Mouse (Mus musculus) liver, embryonic 14 days (tissue): ENCODE measurements around the gene Glb1l. TPM values are rescaled to one million over a fixed set of nuclear protein-coding genes. Genes with fewer than 3 reads are reported as not detected.

ENCODE experiments used
- polyA plus RNA-seq: library from polyadenylated mRNA; depleted of rRNA; stranded (reverse); fragments of >200 nt; gene quantifications from 2 replicates; pipeline ENCODE4 v1.2.3, GENCODE M21; 2012; rRNA removed

The Glb1l gene
- 4.6 and 4.7 TPM in 2 replicates for polyA plus RNA-seq

DNA sequence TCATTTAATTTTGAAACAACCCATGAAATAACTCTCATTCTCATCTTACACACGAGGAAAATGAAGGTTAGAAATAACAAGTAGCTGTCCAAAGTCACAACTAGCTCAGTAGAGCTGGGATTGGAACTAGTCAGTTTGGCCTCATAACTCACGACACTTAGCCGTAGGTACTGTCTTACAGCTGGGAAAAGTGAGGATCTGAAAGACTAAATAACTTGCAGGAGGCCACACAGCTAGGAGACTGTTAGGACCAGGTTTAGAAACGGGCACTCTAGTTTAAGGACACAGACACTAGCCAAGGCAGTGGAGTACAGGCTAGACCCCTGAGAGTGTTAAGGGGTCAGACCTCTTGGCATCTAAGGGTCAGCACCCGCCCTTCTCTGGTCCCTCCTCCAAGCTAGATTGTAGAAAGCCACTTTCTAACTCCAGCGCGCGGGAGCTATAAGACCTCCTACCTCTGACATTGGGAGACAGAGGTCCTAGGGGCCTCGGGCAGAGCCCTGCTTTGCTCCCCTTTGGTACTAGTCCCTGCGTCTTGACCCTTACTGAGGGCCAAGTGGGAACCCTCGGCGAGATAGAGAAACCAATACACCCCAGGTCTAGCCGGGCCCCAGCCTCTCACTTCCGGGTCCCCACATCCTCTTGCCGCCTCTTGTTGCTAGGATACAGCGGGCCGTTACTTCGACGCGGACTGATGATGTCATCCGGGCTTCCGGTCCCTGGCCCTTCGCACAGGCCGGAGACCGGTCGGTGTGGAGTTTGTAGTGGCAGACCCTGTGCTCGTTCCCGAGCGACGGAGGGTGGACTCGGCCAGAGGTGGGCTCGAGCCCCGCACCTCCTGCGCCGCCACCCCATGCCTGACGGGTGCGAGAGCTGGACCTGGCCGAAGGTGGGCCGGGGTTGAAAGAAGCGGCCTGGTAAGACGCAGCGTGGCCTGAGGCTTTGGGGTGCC, at the start of gene Glb1l, which contains the start of gene Stk16:
TSS of gene Glb1l (minus strand) at position 678 of the 952 bp plus-strand sequence.
TSS of gene Stk16 (plus strand) at position 703 of the 952 bp plus-strand sequence.

GRCm38 (mm10) chr1:75236117-75237050, 25.8 kb upstream of the Glb1l start, which contains the start of gene Dnajb2:
Gene Dnajb2, plus strand, starts transcription at chr1:75236406.

DNA sequence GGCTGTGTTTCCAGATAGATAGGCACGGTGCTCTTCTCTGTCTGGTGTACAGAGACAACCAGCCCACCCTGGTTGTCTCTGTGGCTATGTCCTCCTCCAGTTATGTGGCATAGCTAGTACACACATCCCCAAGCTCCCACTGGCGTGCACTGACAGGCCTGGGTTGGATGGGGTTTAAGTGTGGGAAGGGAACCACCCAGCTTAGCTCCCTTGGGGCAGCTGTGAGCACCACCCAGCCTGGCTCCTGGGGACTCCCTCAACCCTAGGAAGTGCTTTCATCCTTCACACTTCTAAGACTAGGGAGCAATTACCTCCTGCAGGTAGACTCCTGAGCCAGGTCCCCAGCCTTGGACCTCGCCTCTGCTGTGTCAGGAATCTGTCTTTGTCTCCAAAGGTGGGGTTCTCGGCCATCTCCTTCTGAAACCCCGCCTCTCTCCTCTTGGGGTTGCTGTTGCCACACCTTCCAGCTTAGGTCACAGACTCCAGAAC, 21.1 kb upstream of the Glb1l start, which contains the start of gene A630095N17Rik:
TSS of gene A630095N17Rik (minus strand) at position 439 of the 489 bp plus-strand sequence.

GRCm38 (mm10) chr1:75219531-75219930, 8.9 kb upstream of the Glb1l start, which contains the start of gene Tuba4a:
Gene Tuba4a, minus strand, starts transcription at chr1:75219865.

GRCm38 (mm10) chr1:75191622-75192402, 18.8 kb downstream of the Glb1l start, which contains the start of the genes Ankzf1 and Atg9a:
Gene Ankzf1, plus strand, starts transcription at chr1:75192151.
Gene Atg9a, minus strand, starts transcription at chr1:75192196.

DNA sequence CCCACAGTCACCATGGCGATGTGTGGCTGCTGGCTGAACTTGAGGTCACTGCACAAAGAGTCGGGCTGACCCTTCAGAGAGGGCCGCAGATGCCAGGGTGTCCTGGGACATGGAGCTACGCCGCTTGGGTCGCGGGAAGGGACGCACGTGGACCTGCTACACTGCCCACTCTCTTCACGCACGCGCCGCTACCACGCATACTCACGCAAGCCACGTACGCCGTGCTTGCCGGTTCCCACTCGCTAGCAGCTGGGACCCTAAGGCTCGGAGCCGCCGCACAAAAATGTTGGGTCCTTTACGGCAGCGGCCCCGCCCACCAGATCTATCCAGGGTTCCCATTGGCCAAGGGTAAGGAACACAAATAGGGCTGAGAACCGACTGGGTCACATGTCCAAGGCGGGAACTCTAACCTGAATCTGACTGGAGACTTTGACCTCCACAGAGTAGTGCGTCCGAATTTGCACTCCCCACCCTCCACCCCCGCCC, 30.5 kb downstream of the Glb1l start, which contains the start of gene Abcb6:
TSS of gene Abcb6 (minus strand) at position 288 of the 486 bp plus-strand sequence.

DNA sequence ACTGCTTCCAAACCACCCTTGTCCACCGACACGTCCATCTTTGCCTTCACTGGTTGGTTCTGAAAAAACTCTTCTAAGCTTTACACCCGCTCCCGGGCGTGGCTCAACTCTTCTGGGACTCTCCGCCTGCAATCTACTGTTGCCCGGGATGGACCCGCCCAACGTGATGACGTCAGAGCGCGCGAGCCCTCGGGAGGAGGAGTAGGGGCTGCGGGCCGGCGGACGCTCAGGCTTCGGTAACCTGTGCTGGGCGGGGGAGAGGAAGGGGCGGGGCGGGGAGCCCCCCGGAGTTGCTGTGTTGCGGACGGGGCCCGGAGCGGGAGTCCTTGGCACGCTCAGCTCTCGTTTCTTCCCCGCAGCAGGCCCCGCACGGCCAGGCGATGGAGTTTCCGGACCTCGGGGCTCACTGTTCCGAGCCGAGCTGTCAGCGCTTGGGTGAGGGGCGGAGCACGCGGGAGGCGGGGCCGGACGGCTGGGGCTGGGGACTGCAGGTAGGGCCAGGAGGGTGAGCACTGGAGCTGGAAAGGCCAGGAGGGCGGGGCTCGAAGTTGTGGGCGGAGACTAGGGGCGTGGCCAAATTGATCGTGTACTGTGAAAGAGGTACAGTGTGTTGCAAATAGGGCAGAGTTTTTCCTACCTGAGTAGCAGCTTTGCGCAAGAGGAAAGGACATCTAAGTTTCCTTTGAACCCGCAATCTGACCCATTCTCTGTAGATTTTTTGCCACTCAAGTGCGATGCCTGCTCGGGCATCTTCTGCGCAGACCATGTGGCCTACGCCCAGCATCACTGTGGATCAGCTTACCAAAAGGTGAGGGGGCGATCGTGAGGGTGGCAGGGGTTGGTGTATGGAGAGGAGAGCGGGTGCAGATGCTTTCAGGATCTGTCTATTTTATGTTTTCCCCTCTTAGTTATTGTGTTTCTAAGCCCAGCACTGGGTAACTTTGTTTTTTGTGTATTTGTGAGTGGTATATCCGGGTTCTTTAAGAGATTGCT, 41.8 kb downstream of the Glb1l start, which contains the start of gene Zfand2b:
TSS of gene Zfand2b (plus strand) at position 175 of the 993 bp plus-strand sequence.

Other genes with a start within 250 kb of the Glb1l start
- gene Nhej1, start 85.6 kb downstream of the Glb1l start, polyA plus RNA-seq, result 1.7 and 1.8 TPM in 2 replicates
- 0.96 and 1.4 TPM in 2 replicates for gene Slc23a3, start 76.9 kb downstream of the Glb1l start, polyA plus RNA-seq
- gene Cnppd1, start 68.1 kb downstream of the Glb1l start, polyA plus RNA-seq, result 30.8 and 36.1 TPM in 2 replicates
- 49.3 and 56.0 TPM in 2 replicates for gene Retreg2, start 68.0 kb downstream of the Glb1l start, polyA plus RNA-seq
- 34.6 and 37.6 TPM in 2 replicates for gene Zfand2b, start 42.2 kb downstream of the Glb1l start, polyA plus RNA-seq
- 34.5 and 41.1 TPM in 2 replicates for gene Abcb6, start 30.4 kb downstream of the Glb1l start, polyA plus RNA-seq
- 8.0 and 8.3 TPM in 2 replicates for gene Ankzf1, start 18.7 kb downstream of the Glb1l start, polyA plus RNA-seq
- gene Atg9a, start 18.6 kb downstream of the Glb1l start, polyA plus RNA-seq, result 15.8 and 16.8 TPM in 2 replicates
- 81.9 and 89.8 TPM in 2 replicates for gene Stk16, start within 50 bp of the Glb1l start, polyA plus RNA-seq
- 98.6 and 185 TPM in 2 replicates for gene Tuba4a, start 9.1 kb upstream of the Glb1l start, polyA plus RNA-seq
- not detected in 2 replicates for gene A630095N17Rik, start 21.3 kb upstream of the Glb1l start, polyA plus RNA-seq
- gene Dnajb2, start 25.6 kb upstream of the Glb1l start, polyA plus RNA-seq, result 17.4 and 23.0 TPM in 2 replicates
- 0.14 and 0.23 TPM in 2 replicates for gene Ptprn, start 53.7 kb upstream of the Glb1l start, polyA plus RNA-seq
- not detected in 2 replicates for gene Resp18, start 67.6 kb upstream of the Glb1l start, polyA plus RNA-seq
- 32.9 and 37.6 TPM in 2 replicates for gene Dnpep, start 107.2 kb upstream of the Glb1l start, polyA plus RNA-seq
- 1.1 and 2.3 TPM in 2 replicates for gene Des, start 149.5 kb upstream of the Glb1l start, polyA plus RNA-seq
- 6.7 and 7.5 TPM in 2 replicates for gene Speg, start 164.5 kb upstream of the Glb1l start, polyA plus RNA-seq
- gene Gmppa, start 225.1 kb upstream of the Glb1l start, polyA plus RNA-seq, result 31.7 and 35.4 TPM in 2 replicates
- 0.03 and 0.06 TPM in 2 replicates for gene Asic4, start 239.6 kb upstream of the Glb1l start, polyA plus RNA-seq